Mouse (Mus musculus): Measurements from ENCODE around the gene Cplx2.

Gene Cplx2

GRCm38 (mm10) chr13:54403224-54404070 is 32.3 kb downstream of the Cplx2 start:
- peak; percentile 52 to 68 for DNase-seq

GRCm38 (mm10) chr13:54404205-54404604 is 33.1 kb downstream of the Cplx2 start:
- DNase-seq, result no peak

GRCm38 (mm10) chr13:54405805-54406204 is 34.7 kb downstream of the Cplx2 start:
- DNase-seq, result no peak

GRCm38 (mm10) chr13:54411656-54412055 is 40.5 kb downstream of the Cplx2 start:
- DNase-seq, result no peak

GRCm38 (mm10) chr13:54412236-54412635 is 41.1 kb downstream of the Cplx2 start:
- no peak for DNase-seq

GRCm38 (mm10) chr13:54412721-54413120 is 41.6 kb downstream of the Cplx2 start:
- no peak for DNase-seq

- no peak for DNase-seq
Observed at GRCm38 (mm10) chr13:54415059-54415458, 43.9 kb downstream of the Cplx2 start.

- DNase-seq, result no peak
Observed at GRCm38 (mm10) chr13:54418781-54419327, 47.7 kb downstream of the Cplx2 start.

GRCm38 (mm10) chr13:54420226-54420625 is 49.1 kb downstream of the Cplx2 start:
- DNase-seq, result no peak

GRCm38 (mm10) chr13:54425269-54425668 is 54.1 kb downstream of the Cplx2 start:
- no peak for DNase-seq

- DNase-seq, result no peak
Observed at GRCm38 (mm10) chr13:54426781-54427655, 55.9 kb downstream of the Cplx2 start.

GRCm38 (mm10) chr13:54428771-54429170 is 57.6 kb downstream of the Cplx2 start:
- no peak for DNase-seq

- DNase-seq, result no peak
Observed at GRCm38 (mm10) chr13:54430051-54430450, 58.9 kb downstream of the Cplx2 start.

- DNase-seq, result no peak
Observed at GRCm38 (mm10) chr13:54431161-54431560, 60.0 kb downstream of the Cplx2 start.

All from cerebellum, postnatal 25 days (tissue).